Mouse (Mus musculus) olfactory bulb, adult 2 months (tissue): ENCODE data around the gene C1ql4. TPM values are rescaled to one million over a fixed set of nuclear protein-coding genes. Genes with fewer than 3 reads are reported as not detected.
"Not testable (repeated sequence)": the region's sequence is repeated elsewhere in the genome, so short reads cannot be mapped to it uniquely, and the experiment has no call there.

Source experiments
- H3K27ac ChIP-seq: fragments of 200-500 bp; 2 replicates; pipeline ENCODE4 v1.5.1; 2012; ENCODE audit warnings: low read depth, low read length; ENCODE audit not compliant: insufficient read depth
- H3K4me1 ChIP-seq: fragments of 200-500 bp; 2 replicates; pipeline ENCODE4 v1.6.1; 2012; ENCODE audit warnings: low read length; ENCODE audit not compliant: control insufficient read depth, insufficient read depth
- H3K4me3 ChIP-seq: fragments of 200-500 bp; 2 replicates; pipeline ENCODE4 v1.5.1; 2012; ENCODE audit warnings: mild to moderate bottlenecking, low read depth, low read length, moderate library complexity; ENCODE audit not compliant: insufficient read depth
- CTCF ChIP-seq: fragments of 200-500 bp; IDR thresholded peaks from 2 replicates; pipeline ENCODE4 v1.5.1; 2012; ENCODE audit warnings: low read depth, mild to moderate bottlenecking, low read length, moderate library complexity; ENCODE audit not compliant: insufficient read depth
- POLR2A ChIP-seq: fragments of 200-500 bp; IDR thresholded peaks from 2 replicates; pipeline ENCODE4 v1.6.1; 2012; ENCODE audit warnings: mild to moderate bottlenecking, low read depth, low read length, moderate library complexity; ENCODE audit not compliant: insufficient read depth
- WGBS: fragments of 180-500 bp; shearing (Covaris S2); methylation state at CpG from one replicate; pipeline ENCODE4 v1.1.7; 2018; 5-methylcytosine and 5-hydroxymethylcytosine counted together
- polyA plus RNA-seq: library from polyadenylated mRNA; stranded (reverse); fragments of >200 nt; gene quantifications from 2 replicates; pipeline ENCODE4 v1.2.4, GENCODE M21; 2012; ENCODE audit warnings: low replicate concordance; ENCODE audit not compliant: missing spikeins, insufficient read depth, insufficient read length

The C1ql4 gene
- polyA plus RNA-seq, 1 experiment, result not detected

DNA sequence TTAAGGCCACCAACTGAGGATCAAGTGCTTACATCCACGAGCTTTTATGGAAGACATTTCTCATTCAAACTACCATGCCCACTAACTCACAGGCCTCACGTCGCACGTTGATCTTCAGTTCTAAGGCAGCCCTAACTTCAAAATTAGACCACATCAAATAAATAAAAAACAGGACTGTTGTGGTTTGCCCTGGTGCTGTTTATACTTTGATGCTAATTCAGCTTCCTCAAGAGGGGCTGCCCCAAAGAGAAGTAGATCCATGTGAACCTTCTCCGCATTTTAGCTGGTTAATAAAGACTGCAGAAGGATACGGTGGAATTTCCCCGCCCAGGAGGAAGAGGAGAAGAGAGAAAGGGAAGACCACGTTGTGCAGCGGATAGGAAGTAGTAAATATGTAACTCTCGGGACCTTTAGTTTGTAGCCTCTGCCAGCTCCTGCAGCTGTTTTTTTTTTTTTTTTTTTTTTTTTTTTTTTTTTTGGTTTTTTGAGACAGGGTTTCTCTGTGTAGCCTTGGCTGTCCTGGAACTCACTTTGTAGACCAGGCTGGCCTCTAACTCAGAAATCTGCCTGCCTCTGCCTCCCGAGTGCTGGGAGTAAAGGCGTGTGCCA lies 22.0 kb downstream of the C1ql4 start:
- Histone ChIP-seq H3K27ac (no peak overlapping the region), H3K4me3 (no peak overlapping the region), H3K4me1 (no peaks in the 10 kb centered on the region)
- 81% methylated on average over 12 of the region's 12 CpGs for WGBS
- TF ChIP-seq POLR2A, result no peak
- TF ChIP-seq CTCF, result no peak

DNA sequence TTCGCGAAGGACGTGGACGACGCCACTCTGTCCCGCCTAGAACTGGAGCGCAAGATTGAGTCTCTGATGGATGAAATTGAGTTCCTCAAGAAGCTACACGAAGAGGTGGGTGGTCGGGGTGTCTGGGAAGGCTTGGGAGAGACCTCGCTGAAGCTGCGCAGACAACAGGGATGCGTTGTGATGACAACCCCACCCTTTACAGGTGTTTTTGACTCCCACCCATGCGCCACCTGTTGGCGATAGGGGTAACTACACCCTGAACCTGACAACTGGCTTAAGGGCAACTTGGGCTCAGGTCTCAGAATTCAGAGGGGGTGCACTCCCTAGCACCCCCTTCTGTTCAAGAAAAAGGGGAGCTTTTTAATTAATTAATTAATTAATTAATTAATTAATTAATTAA lies 31.3 kb downstream of the C1ql4 start:
- peak; percentile 84; the same call in 1 of the 2 replicates for TF ChIP-seq CTCF
- TF ChIP-seq POLR2A, result no peak
- 7% methylated on average over 14 of the region's 14 CpGs for WGBS
- H3K27ac ChIP-seq, result no peak overlapping the region
- no peak overlapping the region for H3K4me3 ChIP-seq
- peaks cover 21% of the 10 kb centered on the region for H3K4me1 ChIP-seq

DNA sequence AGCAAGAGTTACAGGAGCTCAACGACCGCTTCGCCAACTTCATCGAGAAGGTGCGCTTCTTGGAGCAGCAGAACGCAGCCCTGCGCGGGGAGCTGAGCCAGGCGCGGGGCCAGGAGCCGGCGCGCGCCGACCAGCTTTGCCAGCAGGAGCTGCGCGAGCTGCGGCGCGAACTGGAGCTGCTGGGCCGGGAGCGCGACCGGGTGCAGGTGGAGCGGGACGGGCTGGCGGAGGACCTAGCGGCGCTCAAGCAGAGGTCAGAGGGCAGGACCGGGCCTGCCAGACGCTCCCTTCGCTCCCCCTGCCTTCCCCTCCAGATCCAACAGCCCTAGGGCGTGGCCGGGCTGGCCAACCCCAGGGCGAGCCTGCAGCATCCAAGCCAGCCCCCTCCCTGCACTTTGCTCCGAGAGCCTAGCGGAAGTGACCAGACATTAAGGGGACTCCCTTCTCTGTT lies 32.1 kb downstream of the C1ql4 start:
- H3K27ac ChIP-seq, result no peak overlapping the region
- peaks cover 22% of the 10 kb centered on the region for H3K4me1 ChIP-seq
- WGBS, result under 1% methylated on average over 37 of the region's 37 CpGs
- TF ChIP-seq CTCF, result no peak
- TF ChIP-seq POLR2A, result no peak
- H3K4me3 ChIP-seq, result peak overlapping the region; percentile 8

DNA sequence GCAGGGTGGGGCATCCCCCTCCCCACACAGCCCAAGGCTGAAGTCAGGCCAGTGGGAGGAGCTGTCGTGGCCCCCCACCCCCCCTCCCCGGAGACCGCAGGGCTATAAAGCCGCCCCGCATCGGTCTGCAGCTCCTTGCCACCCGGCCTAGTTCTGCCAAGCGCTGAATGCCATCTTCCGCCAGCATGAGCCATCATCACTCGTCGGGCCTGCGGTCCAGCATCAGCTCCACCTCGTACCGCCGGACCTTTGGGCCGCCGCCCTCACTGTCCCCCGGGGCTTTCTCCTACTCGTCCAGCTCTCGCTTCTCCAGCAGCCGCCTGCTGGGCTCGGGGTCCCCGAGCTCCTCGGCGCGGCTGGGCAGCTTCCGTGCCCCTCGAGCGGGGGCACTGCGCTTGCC lies 32.6 kb downstream of the C1ql4 start, which contains the start of gene Prph:
Prph (plus strand) TSS at position 135 of the 400 bp plus-strand sequence.
- no peak within 1 kb of the TSS for H3K27ac ChIP-seq
- TF ChIP-seq CTCF (no peak), POLR2A (no peak)
- peaks cover 22% of the 10 kb centered on the region for H3K4me1 ChIP-seq
- peak within 1 kb of the TSS; percentile 8 for H3K4me3 ChIP-seq
- 3% methylated on average over 30 of the region's 30 CpGs for WGBS

DNA sequence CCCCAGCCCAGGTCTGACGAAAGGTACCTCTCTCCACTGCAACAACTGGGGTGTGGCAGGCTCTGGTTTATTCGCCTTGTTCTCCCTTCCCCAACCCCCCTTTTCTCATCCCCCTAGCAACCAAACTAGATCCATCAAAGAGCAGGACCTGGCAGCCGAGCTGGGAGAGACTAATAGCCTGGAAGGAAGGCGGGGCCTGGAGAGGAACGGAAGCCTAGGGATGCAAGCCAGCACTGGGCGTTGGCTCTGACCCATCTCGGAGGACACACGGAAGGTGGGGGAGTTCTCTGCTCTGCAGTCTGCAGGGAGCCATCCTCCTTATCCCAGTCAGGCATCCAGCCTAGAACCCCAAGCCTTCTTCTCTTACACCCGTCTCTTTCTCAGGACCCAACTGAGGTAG lies 34.2 kb downstream of the C1ql4 start:
- H3K27ac ChIP-seq, result no peak overlapping the region
- H3K4me1 ChIP-seq, result peaks cover 22% of the 10 kb centered on the region
- TF ChIP-seq CTCF (no peak), POLR2A (no peak)
- 44% methylated on average over 9 of the region's 9 CpGs for WGBS
- no peak overlapping the region for H3K4me3 ChIP-seq

DNA sequence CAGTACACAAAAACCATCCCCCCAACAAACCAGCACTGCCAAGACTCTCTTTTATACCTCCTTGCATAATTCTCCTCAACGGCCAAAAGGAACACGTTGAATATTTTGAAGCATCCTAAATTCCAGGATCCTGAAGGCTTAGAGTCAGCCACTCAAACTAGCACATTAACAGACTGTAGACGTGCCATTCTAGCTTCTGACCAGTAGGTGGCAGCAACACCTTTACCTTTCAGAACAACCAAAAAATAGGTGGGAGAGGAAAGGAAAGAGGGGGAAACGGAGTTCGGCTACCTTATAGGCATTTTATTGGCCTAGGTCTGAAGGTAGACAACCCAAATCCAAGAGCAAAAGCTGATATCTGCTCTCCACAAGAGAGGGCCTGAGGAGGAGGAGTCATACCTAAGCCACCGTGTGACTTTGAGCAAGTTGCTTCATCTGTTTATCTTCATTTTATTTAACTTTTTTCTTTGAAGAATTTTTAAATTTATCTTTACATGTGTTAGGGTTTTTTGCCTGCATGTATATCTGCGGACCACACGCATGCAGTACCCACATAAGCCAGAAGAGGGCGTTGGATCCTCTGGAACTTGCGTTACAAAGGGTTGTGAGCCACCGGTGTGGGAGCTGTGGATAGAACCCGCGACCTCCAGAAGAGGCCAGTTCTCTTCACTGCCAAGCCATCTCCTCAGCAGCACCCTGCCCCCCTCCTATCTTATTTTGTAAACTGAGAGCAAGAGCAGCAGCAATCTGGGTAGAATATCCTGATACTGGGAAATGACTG lies 38.0 kb downstream of the C1ql4 start:
- 37% methylated on average over 13 of the region's 13 CpGs for WGBS
- TF ChIP-seq CTCF (peak; percentile 67; the same call in 1 of the 2 replicates), POLR2A (no peak)
- Histone ChIP-seq H3K4me1 (peaks cover 7% of the 10 kb centered on the region; the same call in 1 of the 2 replicates), H3K27ac (no peak overlapping the region), H3K4me3 (no peak overlapping the region)

DNA sequence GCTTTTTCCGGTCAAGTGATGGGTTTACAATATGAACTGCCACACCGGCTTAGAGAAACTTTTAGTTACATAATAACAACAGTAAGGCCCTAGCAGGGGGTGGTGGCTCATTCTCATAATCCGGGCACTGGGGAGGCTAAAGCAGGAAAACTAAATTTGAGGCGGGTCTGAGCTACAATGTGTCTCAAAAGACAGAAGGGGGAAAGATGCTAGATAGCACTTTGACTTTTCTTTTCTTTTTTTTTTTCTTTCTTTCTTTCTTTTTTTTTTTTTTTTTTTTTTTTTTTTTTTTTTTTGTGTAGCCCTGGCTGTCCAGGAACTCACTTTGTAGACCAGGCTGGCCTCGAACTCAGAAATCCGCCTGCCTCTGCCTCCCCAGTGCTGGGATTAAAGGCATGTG lies 41.9 kb downstream of the C1ql4 start:
- not testable (repeated sequence) for H3K27ac ChIP-seq, H3K4me1 ChIP-seq, H3K4me3 ChIP-seq
- 77% methylated on average over 6 of the region's 6 CpGs for WGBS

DNA sequence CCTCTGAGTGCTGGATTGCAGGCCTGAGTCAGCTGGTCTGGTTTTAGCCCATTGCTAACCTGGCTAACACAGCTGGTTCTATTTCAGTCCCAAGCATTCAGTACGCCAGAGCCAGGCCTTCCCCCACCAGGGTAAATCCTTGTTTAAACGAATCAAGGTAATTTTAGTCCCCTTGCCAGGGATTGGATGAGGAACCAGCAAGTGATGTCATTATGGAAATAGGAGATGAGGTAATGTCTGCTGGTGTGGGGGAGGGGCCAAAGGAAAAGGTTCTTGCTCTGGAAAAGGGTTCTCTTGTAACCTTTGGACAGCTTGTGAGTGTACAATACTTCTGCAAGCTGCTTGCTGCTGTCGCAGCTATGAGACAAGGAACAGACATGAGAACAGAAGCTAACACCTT lies 42.8 kb downstream of the C1ql4 start:
- 55% methylated on average over 3 of the region's 3 CpGs for WGBS
- H3K4me3 ChIP-seq, result no peak overlapping the region
- H3K4me1 ChIP-seq, result peaks cover 10% of the 10 kb centered on the region
- no peak overlapping the region for H3K27ac ChIP-seq
- TF ChIP-seq CTCF (no peak), POLR2A (no peak)

DNA sequence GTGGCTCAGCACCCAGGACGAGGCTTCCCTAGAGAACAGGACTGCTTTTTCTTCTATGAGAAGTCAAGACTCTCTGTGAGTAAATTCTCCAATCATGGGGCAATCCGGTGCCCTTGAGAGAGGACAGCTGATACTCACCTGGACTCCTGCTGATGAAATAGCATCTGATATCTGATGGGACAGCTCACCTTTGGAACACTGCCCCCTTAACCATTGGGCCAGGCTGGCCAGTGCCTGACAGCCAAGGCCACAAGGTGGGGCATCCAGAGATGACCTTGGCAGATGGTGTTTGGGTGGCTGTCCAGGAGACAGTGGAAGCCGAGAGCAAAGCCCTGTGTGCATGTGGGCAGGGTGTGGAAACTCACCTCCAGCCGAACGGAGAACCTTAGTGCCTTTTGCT lies 45.3 kb downstream of the C1ql4 start:
- Histone ChIP-seq H3K4me3 (no peak overlapping the region), H3K27ac (no peak overlapping the region), H3K4me1 (peaks cover 10% of the 10 kb centered on the region)
- TF ChIP-seq POLR2A, result no peak
- TF ChIP-seq CTCF, result no peak
- 90% methylated on average over 5 of the region's 5 CpGs for WGBS
